Mouse (Mus musculus): ENCODE data around the gene Fbxo41. TPM values are rescaled to one million over a fixed set of nuclear protein-coding genes. Genes with fewer than 3 reads are reported as not detected.

Gene Fbxo41
- 14.3 and 15.0 TPM in 2 replicates for polyA plus RNA-seq (2012; rRNA removed)

GRCm38 (mm10) chr6:85502911-85503250 lies at the start of gene Fbxo41:
TSS of gene Fbxo41 (minus strand) at chr6:85502994.

DNA sequence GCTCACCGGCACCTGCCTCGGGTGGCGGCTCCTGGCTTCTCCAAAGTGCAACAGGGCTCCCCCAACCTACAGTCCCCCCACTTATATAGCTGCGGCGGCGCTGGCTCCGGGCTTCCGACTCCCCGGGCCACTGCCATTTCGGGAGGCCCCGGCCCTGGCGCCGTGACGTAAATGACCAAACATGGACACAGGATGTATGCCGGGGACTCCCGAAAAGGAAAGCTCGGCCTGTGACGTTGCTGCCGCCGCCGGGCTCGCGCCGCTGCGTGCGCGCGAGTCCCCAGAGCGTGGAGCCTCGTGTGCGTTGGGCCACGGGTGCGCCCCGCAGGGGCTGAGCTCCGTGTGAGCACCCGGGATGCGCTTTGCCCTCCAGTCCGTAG lies 10.7 kb upstream of the Fbxo41 start, which contains the start of gene Egr4:
Egr4 (minus strand) TSS at position 59 of the 380 bp plus-strand sequence.

GRCm38 (mm10) chr6:85451664-85452410 lies 51.0 kb downstream of the Fbxo41 start, which contains the start of gene Pradc1:
TSS of gene Pradc1 (minus strand) at chr6:85451970.

GRCm38 (mm10) chr6:85450697-85451663 lies 51.8 kb downstream of the Fbxo41 start, which contains the start of gene Cct7:
TSS of gene Cct7 (plus strand) at chr6:85451514.

DNA sequence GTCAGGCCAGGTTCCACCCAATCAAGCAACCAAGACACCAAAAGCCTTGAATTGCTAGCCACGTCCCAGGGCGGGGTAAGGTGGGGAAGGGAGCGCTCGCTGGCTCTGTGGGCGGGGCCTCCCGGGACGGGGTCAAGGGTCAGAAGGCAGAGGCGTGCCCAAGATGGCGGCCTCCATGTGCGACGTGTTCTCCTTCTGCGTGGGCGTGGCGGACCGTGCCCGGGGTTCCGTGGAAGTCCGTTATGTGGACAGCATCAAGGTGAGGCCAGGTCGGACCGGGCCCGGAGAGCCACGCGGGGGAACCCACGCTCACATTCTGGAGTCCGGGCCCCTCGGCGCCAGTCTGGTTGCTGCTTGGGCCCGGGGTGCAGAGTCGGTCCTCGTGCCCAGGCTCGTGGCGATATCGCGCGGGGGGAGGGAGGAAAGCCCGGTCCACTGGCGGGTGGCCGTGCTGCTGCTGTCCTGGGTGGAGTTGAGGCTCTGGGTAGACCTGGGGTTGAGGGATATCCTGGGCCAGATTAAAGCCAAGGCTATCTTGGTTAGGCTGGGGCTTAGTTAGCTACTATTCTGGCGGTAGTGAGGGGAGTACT lies 70.9 kb downstream of the Fbxo41 start, which contains the start of gene Smyd5:
Smyd5 (plus strand) TSS at position 148 of the 590 bp plus-strand sequence.

GRCm38 (mm10) chr6:85423836-85424379 lies 78.9 kb downstream of the Fbxo41 start, which contains the start of gene Noto:
TSS of gene Noto (plus strand) at chr6:85423886.

Other genes starting within 250 kb of the Fbxo41 start
- gene Sfxn5, start 169.6 kb downstream of the Fbxo41 start, polyA plus RNA-seq (2012; rRNA removed): 12.8 and 14.4 TPM in 2 replicates
- 14.3 and 16.0 TPM in 2 replicates for gene Rab11fip5, start 128.4 kb downstream of the Fbxo41 start, polyA plus RNA-seq (2012; rRNA removed)
- not detected in 2 replicates for gene Noto, start 79.1 kb downstream of the Fbxo41 start, polyA plus RNA-seq (2012; rRNA removed)
- gene Smyd5, start 71.0 kb downstream of the Fbxo41 start, polyA plus RNA-seq (2012; rRNA removed): 61.0 and 74.5 TPM in 2 replicates
- gene Cct7, start 51.5 kb downstream of the Fbxo41 start, polyA plus RNA-seq (2012; rRNA removed): 322 and 341 TPM in 2 replicates
- gene Pradc1, start 51.0 kb downstream of the Fbxo41 start, polyA plus RNA-seq (2012; rRNA removed): 18.1 and 18.9 TPM in 2 replicates
- 0.06 and 0.10 TPM in 2 replicates for gene Egr4, start 10.6 kb upstream of the Fbxo41 start, polyA plus RNA-seq (2012; rRNA removed)
- 6.1 and 6.5 TPM in 2 replicates for gene Alms1, start 84.5 kb upstream of the Fbxo41 start, polyA plus RNA-seq (2012; rRNA removed)
- gene Nat8f7, start 210.2 kb upstream of the Fbxo41 start, polyA plus RNA-seq (2012; rRNA removed): not detected in 2 replicates

Measured in central nervous system, embryonic 14 days (tissue).